Mouse (Mus musculus) gastrocnemius, postnatal 36 days (tissue): ENCODE data around the gene Zdhhc1. TPM values are rescaled to one million over a fixed set of nuclear protein-coding genes. Genes with fewer than 3 reads are reported as not detected.

Experiments
- DNase-seq, 2 experiments: peaks; one replicate each; pipeline ENCODE4 v3.0.0; 2022
- intact Hi-C: fragments of 180-260 bp; cut with DNase I; formaldehyde crosslinking; loops from one replicate; pipeline ENCODE4 v1.15.1; 2025
- total RNA-seq, 2 experiments: library from RNA; stranded (reverse); gene quantifications; 2 replicates each; pipeline ENCODE4 v1.2.3; 2021

Gene Zdhhc1
- total RNA-seq, 2 experiments from 2014 or later: 8.1 to 8.3 TPM

DNA sequence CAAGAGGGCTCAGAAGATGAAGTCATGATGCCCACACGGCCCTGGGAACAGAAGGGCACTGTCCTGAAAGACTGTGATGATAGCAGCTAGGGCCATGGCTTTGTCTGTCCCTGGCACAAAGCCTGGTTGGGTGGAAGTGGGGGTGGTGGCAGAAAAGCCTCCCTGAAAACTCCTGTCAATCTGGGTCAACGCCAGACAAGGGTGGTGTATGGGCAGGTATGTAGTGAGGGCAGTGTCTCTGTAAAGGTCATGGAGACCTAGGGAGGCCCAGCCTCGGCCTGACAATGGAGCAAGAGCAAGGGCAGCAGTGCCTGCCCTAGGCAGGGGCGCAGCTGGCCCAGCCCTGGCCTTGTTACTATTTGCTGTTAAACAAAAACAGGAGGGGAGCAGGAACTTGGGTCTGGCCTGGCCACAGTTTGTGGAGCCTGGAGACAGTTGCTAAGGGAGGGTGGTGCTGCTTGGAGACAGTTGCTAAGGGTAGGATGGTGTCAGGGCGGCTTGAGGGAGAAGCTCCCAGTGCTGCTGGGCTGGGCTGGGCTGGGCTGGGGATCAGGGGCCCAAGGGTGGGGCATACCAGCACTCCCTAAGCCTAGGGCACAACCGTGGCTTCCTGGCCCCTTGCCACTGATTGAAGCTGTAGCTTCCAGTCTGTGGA is 27.5 kb downstream of the Zdhhc1 start:
- intact Hi-C loops: loop anchor here (2.0 kb wide), 1 partner anchor 64 kb away; no protein-coding TSS in a partner anchor
- DNase-seq: peak in 1 of 2 experiments; percentile 45

DNA sequence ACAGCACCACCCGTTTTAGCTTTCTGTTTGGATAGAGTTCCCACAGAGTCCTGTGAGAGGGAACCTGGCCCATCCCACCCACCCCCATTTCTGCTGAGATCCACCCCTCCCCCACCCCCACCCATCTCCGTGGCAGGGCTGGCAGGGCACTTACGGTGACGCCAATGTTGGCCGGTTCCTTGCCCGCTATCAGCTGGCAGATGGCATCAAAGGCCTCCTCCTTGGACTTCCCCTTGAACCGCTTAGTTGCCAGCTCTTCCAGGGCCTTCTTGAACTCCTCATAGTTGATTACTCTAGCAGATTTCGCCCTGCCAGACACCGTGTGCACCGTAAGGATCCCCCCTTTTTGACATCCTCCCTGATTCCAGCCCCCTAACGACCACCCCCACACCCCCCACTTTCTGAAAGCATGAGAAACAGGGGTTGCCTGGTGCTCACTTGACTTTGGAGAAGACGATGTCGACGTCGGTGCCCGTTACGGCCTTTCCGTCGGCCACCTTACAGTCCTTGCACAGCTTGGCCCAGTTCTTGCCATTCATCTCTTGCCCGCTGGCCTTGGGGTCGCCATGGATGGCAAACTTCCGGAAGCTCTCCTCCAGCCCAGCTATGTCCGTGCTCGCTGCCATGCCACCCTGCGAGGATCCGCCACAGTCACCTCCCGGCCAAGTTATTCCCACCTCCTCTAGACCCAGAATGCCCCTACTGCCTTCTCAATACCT is 28.5 kb downstream of the Zdhhc1 start:
- intact Hi-C loops: loop anchor here (2.0 kb wide), 1 partner anchor 63 kb away; no protein-coding TSS in a partner anchor
- no peak for DNase-seq

DNA sequence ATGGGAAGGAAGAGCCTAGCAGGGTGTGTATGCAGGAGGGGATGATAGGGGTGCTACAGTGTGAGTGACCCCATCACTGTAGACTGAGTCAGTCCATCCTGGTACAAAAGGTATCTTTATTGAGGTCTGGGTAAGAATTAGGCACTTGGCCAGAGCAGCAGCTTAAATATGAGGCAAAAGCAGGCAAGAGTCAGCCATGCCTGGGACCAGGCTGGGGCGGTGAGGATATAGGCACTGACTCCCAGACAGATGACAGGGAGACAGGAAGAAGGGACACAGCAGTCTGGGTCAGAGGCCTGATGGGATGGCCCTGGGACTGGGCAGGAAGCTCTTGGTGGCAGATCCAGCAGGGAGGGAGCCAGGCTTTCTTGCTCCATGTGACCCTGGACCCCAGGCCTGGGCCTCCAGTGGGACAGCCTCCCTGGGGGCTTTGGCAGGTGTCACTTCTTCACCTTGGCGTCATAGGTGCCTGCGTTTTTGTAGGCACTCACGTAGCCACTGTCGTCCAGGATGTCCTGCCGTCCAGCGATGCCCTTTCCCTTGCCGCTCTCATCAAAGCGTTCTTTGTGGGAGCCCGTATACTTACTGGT is 29.2 kb downstream of the Zdhhc1 start:
- intact Hi-C loops: no loop called here
- no peak for DNase-seq

DNA sequence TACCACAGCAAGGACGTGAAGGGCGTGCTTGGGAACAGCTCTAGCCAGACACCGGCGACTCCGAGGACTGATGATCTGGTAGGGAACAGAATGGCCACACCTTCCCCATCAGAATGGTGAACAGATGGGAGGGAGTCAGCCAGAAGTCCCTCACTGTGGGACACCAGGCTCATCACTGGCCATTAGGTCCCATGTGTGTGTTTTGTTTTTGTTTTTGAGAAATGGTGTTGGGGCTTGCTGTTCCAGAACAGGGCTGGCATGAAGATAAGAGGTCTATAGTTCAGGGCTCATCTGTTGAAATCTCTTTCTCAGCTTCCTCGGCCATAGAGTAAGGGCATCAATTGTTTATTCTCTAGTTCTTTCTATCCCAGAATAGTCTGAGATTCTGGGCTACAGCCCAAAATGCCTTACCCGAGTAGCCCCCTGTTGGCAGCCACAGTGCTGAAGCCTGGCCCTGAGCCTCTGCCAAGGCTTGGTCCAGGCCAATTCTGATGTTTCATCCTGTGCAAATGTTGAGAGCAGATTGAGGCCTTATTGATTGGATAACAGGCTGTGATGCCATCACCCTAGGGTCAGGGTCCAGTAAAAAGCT is 29.9 kb downstream of the Zdhhc1 start:
- intact Hi-C loops: no loop called here
- DNase-seq: no peak

DNA sequence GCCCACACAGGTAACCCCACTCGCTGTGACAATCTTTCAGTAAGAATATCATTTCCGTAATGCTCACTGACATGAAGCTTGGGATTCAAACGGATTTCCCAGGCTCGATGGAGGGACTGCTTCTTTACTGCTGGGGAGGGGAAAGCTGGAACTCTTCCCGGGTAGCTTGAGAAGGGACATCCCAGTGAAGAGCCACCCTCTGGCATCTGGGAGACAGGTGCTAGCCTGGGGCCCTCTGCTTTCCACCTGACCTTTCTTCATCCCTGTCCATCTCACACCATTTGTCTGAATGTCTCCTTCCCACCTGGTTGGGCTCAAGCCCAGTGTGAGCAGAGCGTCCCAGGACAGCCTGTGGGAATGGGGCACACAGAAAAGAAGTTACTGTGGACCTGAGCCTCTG is 30.5 kb downstream of the Zdhhc1 start:
- DNase-seq: no peak
- intact Hi-C loops: no loop called here

DNA sequence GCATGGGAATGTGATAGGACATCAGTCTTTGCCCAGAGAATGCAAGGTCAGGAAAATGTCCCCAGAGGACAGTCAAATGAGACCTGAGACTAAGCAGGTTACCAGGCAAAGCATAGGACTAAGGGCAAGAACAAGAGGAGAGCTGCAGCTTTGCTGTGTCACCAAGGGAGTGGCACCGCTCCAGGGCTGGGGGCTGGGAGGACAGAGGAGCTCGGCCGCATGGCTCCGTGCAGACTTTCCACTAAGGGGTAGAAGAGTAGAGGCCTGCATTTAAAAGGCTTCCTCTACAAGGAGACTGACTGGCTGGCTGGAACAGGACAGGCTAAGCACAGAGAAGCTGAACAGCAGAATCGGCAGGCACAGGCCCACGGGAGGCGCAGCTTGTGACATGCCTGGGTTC is 32.1 kb downstream of the Zdhhc1 start:
- intact Hi-C loops: no loop called here
- DNase-seq: no peak

DNA sequence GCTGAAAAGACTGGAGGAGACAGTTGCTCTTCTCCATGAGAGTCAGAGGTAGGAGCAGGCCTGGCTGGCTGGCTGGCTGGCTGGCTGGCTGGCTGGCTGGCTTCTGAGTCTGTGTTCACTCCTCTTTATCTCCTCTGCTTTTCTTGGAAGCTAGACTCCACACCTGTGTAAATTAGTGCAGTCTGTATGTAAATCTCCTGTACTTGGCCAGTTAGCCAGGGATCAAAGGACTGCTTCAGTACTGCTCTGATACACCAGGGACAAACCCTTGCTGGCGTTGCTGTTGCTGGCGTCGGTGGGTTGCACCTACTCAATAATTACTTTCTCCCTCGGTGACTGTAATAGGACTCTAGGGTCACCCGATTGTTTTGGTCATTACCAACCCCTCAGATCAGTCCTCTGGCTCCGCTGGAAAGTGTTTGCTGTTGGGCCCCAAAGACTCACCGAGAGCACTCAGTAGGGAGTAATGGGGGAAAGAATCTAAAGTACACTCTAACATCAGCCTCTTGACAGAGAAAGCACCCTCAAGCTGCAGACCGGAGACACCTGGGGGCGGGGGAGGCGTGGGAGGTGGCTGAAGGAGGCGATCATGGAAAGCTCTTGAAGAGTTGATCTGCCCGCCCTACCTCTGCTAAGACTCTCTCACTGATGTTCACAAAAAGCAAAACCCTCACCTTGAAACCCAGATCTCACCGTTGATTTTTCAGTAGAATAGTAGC is 35.5 kb downstream of the Zdhhc1 start:
- no peak for DNase-seq
- intact Hi-C loops: no loop called here

DNA sequence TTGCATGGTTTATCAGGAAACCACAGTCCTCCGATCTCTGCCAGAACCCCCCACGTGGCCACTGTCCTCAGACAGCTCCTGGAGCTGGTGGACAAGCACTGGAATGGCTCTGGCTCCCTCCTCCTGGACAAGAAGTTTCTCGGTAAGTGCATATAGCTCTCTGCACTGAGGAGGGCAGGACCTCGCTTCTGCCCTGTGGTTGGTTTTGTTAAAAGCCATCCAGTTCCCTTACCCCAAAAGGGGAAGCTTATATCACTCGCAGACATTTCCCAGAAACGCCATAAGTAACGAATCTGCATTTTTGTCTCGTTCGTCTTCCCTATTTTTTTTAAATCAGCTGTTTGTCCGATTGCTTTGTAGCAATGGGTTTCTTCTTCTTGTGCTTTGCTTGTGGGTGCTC is 41.5 kb downstream of the Zdhhc1 start:
- intact Hi-C loops: no loop called here
- no peak for DNase-seq

DNA sequence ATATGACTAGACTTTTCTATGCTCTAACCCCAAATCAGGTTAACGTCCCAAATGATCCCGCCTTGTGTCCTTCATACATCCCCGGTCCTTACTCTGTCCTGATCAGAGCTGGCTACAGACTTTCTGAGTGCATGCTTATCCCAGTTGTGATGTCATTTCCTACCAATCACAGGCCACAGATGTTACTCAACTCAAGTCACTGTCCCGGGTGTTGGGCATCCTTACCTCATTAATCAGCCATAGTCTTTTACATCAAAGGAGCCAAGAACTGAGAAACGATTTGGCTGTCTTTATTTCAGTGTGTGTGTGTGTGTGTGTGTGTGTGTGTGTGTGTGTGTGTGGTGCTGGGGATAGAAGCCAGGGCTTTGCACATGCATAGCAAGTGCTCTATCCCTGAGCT is 42.6 kb downstream of the Zdhhc1 start:
- intact Hi-C loops: no loop called here
- no peak for DNase-seq

DNA sequence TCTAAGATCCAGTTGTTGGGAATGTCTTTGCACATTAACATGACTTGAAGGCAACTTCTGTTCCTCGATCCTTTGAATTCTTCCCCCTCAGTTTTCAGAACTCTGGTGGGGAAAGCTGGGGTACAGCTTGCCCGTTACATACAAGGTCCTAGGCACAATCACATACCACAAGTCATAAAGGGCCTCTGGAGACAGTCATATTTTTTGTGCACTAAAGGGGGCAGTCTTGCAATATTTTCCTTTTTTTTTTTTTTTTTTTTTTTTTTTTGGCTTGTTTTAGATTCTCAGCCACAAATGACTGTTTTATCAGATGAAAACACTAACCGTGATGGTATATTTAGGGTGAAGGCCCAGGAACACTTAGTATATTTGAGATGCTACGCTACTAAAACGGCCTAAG is 43.4 kb downstream of the Zdhhc1 start:
- intact Hi-C loops: no loop called here
- DNase-seq: no peak

DNA sequence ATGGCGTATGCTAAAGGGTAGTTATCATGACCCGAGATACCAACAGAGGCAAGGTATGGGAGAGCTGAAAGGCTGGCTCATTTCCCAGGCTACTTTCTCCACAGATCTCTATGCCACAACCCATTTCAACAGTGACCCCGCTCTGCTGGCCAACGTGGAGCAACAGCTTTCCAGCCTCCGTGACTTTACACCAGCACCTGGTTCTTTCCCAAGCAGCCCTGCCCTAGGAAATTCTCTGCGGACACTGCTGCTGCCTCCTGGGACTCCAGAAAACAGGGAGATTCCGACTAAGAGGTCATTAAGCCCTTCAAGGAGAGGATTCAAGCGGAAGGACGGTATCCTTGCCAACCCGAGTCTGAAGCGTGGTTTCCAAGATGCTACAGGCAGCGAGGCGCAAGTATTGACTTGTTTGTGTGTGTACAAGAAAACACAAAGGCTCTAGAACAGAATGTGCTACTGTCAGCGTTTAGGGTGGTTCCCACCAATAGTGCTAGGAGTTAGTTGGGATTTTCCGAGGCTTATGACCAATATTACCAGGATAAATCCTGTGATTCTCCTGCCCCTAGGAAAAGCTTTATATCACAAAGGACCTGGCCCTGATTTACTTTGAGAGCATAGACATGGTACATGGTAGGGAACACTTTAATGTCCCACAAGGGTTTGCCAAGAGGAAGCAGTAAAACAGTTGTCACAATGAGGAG is 44.6 kb downstream of the Zdhhc1 start:
- intact Hi-C loops: no loop called here

DNA sequence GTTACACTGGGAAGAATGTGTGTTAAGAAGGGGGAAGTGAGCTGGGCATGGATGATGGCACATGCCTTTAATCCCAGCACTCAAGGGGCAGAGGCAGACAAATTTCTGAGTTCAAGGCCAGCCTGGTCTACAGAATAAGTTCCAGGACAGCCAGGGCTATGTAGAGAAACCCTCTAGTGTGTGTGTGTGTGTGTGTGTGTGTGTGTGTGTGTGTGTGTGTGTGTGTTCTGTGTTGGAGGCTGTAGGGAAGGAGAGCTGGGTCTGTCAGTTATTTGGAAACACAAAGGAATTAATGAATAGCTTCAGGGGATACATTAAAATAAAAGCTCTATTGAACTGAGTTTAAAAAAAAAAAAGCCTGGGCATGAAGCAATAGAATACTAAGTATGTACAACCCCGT is 45.7 kb downstream of the Zdhhc1 start:
- intact Hi-C loops: no loop called here
- DNase-seq: no peak

More for the DNA sequence above, 44.6 kb downstream of the Zdhhc1 start:
- DNase-seq: no peak

DNA sequence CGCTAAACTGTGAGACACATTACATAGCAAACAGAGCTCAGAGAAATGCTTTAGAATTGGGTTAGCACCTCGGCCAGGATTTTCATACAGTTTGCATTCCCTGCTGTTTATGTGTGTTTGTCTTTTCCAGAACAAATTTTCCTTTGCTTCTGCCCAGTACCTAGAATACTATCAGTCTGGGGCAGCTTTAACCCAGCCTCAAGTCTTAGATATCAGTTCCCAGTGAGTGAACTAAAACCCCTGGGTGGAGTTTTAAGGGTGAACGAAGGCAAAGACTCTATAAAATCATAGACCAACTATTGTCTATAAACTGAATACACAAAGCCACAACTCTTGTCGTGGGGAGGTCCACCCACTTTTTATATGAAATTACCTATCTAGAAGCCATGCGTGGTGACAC is 48.1 kb downstream of the Zdhhc1 start:
- intact Hi-C loops: no loop called here
- DNase-seq: no peak

DNA sequence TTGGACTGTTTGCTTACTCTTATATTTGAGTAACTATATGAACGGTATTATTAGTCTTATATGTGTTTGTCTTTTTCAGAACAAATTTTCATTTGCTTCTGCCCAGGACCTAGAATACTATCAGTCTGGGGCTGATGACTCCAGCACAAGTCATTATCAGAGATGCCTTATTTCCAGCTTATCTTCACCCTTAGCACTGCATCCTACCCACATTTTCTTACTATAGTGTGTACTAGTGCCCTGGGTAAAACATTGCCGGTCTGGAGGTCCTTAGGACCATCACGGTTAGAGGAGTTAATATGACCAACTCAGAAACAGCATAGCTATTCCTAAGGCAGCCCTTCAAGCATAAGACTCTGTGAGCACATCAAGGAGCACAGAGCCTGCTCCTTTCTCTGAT is 48.5 kb downstream of the Zdhhc1 start:
- intact Hi-C loops: no loop called here
- no peak for DNase-seq

DNA sequence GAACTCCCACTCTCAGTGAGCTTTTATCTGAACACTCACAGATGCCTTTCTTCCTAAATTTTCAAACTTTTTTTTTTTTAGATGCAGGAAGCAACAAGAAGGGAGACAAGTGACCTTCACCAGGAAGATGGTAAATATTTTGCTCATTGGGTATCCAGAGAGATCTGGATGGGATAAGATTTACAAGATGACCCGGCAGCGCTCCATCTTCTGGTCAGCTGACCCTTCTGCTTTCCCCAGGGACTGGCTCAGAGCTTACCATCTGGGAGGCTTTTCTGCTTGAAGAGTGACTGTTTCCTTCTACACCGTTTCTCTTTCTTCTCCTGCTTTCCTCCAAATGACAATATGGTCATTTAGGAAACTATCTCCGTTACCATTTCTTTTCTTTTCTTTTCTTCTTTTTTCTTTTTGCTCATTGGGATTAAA is 50.6 kb downstream of the Zdhhc1 start:
- intact Hi-C loops: no loop called here
- no peak for DNase-seq

DNA sequence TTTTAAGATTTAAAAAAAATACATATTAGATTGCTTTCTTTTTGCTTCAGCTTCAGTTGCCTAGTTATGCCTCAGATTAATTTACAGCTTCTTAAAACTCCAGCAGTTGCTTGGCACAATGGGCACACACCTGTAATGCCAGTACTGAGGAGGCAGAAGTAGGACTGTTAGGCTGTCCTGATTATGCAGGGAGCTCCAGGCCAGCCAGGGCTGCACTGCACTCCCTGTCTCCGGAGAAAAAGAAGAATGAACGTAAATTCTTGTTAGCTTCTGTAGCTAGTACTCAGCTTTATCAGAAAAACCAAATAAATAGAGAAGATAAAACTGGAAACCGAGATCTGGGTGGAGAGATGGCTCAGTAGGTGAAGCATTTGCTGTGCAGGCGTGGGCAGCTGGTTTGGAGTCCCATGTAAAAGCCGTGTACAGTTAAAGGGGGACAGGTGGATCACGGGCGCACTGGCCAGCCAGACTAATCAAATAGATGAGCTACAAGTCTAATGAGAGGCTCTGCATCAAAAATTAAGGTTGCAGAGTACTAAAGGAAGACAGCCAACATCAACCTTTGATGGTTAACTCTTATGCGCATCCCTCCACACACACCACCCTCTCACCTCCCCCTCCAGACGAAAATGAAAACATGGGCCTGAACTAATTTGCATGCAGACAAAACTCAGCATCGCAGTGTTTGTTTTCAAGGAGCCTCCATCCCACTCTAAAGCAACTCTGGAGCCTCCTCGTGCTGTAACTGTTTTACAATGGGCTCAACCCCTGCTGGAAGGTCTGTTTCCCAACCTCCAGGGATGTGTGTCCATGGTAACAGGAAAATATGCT is 51.2 kb downstream of the Zdhhc1 start:
- intact Hi-C loops: no loop called here
- no peak for DNase-seq

DNA sequence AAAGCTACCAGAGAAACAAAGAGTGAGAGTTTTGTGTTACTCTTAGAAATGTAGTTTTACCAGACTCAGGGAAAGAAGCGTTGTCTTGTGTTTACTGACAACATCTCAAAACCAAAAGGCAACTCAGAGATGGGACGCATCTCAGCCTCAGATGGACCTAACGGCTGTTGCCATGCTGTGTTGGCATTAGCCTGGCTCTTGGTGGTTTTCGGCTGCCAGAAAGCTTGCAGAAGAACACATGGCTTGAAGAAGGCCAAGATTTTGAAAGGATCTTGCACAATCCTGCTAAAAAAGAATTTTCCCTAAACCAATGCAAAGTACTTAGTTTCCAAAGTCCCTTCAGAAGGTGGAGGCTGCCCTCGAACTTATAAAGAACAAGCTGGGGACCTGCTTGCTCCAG is 54.0 kb downstream of the Zdhhc1 start:
- intact Hi-C loops: loop anchor here (5.0 kb wide), 1 partner anchor 35 kb away; no protein-coding TSS in a partner anchor
- DNase-seq: no peak

DNA sequence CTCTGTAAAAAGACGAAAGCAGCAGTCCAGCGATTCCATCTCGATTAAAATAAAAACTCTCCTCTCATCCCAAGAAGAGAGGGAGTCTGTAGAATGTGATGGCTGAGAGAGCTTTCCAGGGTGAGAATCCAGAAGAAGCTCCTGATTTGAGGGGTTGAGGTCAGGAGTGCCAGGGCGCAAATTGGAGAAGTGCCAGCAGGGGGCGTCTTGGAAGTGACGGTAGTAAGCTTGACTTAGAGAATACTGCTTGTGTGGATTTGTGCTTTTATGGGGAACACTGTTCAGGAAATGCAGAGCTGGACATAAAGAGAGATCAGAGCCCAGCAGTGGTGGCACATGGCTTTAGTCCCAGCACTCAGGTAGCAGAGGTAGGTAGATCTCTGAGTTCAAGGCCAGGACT is 55.3 kb downstream of the Zdhhc1 start:
- intact Hi-C loops: loop anchor here (5.0 kb wide), 1 partner anchor 36 kb away; no protein-coding TSS in a partner anchor
- DNase-seq: no peak

DNA sequence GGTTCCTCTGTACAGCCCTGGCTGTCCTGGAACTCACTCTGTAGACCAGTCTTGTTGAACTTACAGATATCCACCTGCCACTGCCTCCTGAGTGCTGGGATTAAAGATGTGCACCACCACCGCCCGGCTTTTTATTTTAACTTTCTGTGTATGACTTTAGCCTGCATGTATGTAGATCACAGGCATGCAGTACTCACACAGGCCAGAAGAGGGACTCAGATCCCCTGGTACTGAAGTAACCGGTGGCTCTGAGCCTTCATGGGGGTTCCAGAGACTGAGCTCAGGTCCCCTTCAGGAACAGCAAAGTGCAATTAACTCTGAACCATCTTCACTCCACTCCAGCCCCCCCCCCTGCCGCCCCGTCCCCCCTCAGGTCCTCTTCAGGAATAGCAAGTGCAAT is 57.8 kb downstream of the Zdhhc1 start:
- intact Hi-C loops: no loop called here
- DNase-seq: peak in 1 of 2 experiments; percentile 21
